Mouse (Mus musculus): ENCODE results near the gene Por. TPM values are rescaled to one million over a fixed set of nuclear protein-coding genes. Genes with fewer than 3 reads are reported as not detected.
A peak's percentile ranks its signal among the peaks of the same experiment; 100 is the strongest.

Por gene
- total and polyA plus RNA-seq, 3 experiments = 40.3 to 64.4 TPM; not detected in 1

GRCm38 (mm10) chr5:135642686-135643551, 26.9 kb upstream of the Por start (continued):
- TF ChIP-seq MAFK (IDR thresholded peaks at IDR 0.05; ENCODE audit: borderline replicate concordance, low read depth, low read length) = peak; percentile 27; the same call in 1 of the 2 replicates
- TF ChIP-seq NRF1 (IDR thresholded peaks at IDR 0.05; ENCODE audit: insufficient read depth, low read depth, low read length, poor library complexity, severe bottlenecking) = no peak
- TF ChIP-seq CHD1 (IDR thresholded peaks at IDR 0.05; ENCODE audit: low read depth, low read length) = no peak

- DNase-seq (ENCODE audit: low read depth, low spot score) = no peak
- no peaks in the 10 kb centered on the region for H3K79me2 ChIP-seq (ENCODE audit: control insufficient read depth, insufficient read depth, low read length, poor library complexity)
- peaks cover 26 to 39% of the 10 kb centered on the region in 2 experiments for H3K4me1 ChIP-seq (ENCODE audit: control insufficient read depth in 1 of 2, insufficient read depth in 2 of 2, low read length in 2 of 2)
- peaks cover 0 to 40% of the 10 kb centered on the region in 2 experiments; a peak in 2 of 4 replicates for H3K36me3 ChIP-seq (ENCODE audit: control insufficient read depth in 1 of 2, insufficient read depth in 2 of 2, low read length in 2 of 2)
- peak; percentile 44; the same call in 1 of the 2 replicates for TF ChIP-seq MAFK (IDR thresholded peaks at IDR 0.05; ENCODE audit: borderline replicate concordance, low read depth, low read length)
- TF ChIP-seq ELF1 (IDR thresholded peaks at IDR 0.05; ENCODE audit: low read depth, low read length) = no peak
- TF ChIP-seq ETS1 (IDR thresholded peaks at IDR 0.05; ENCODE audit: low read depth, low read length) = no peak
- no peak for TF ChIP-seq NELFE (IDR thresholded peaks at IDR 0.05; ENCODE audit: low read depth, low read length)
- no peak for TF ChIP-seq RAD21 (IDR thresholded peaks at IDR 0.05; ENCODE audit: low read depth, low read length)
- TF ChIP-seq CTCF (IDR thresholded peaks at IDR 0.05 in 2 of 3, conservative IDR thresholded peaks at IDR 0.05 in 1 of 3; ENCODE audit: control insufficient read depth in 1 of 3, insufficient read depth in 1 of 3, low read depth in 2 of 3, low read length in 3 of 3, poor library complexity in 1 of 3, severe bottlenecking in 1 of 3) = no peak
- no peak for TF ChIP-seq POLR2A (IDR thresholded peaks at IDR 0.05; ENCODE audit: control insufficient read depth in 1 of 2, insufficient read depth in 1 of 2, low read depth in 1 of 2, low read length in 2 of 2, poor library complexity in 1 of 2)
- no peak for TF ChIP-seq GATA1 (IDR thresholded peaks at IDR 0.05; ENCODE audit: low read depth, low read length)
- no peaks in the 10 kb centered on the region for H3K9me3 ChIP-seq (replicated peaks; ENCODE audit: insufficient read depth, low read length)
- H3K9ac ChIP-seq (ENCODE audit: control insufficient read depth, low read depth, low read length, poor library complexity, severe bottlenecking) = no peak overlapping the region
- no peak overlapping the region for H3K4me3 ChIP-seq (ENCODE audit: control insufficient read depth in 1 of 2, insufficient read depth in 1 of 2, low read depth in 2 of 2, low read length in 2 of 2)
- no peaks in the 10 kb centered on the region for H3K27me3 ChIP-seq (ENCODE audit: control insufficient read depth in 1 of 2, insufficient read depth in 2 of 2, low read length in 2 of 2)
- peak overlapping the region; percentile 62 for H3K27ac ChIP-seq (ENCODE audit: control insufficient read depth, low read depth, low read length)
Measured at GRCm38 (mm10) chr5:135643552-135643842, 26.3 kb upstream of the Por start.

GRCm38 (mm10) chr5:135643869-135644268, 26.0 kb upstream of the Por start:
- Histone ChIP-seq H3K79me2 (ENCODE audit: control insufficient read depth, insufficient read depth, low read length, poor library complexity) (no peaks in the 10 kb centered on the region), H3K9me3 (replicated peaks; ENCODE audit: insufficient read depth, low read length) (no peaks in the 10 kb centered on the region), H3K9ac (ENCODE audit: control insufficient read depth, low read depth, low read length, poor library complexity, severe bottlenecking) (no peak overlapping the region), H3K27me3 (ENCODE audit: control insufficient read depth in 1 of 2, insufficient read depth in 2 of 2, low read length in 2 of 2) (no peaks in the 10 kb centered on the region), H3K27ac (ENCODE audit: control insufficient read depth, low read depth, low read length) (peak overlapping the region; percentile 62; the same call in 1 of the 2 replicates), H3K4me1 (ENCODE audit: control insufficient read depth in 1 of 2, insufficient read depth in 2 of 2, low read length in 2 of 2) (peaks cover 26 to 40% of the 10 kb centered on the region in 2 experiments), H3K36me3 (ENCODE audit: control insufficient read depth in 1 of 2, insufficient read depth in 2 of 2, low read length in 2 of 2) (peaks cover 0 to 44% of the 10 kb centered on the region in 2 experiments; a peak in 2 of 4 replicates), H3K4me3 (ENCODE audit: control insufficient read depth in 1 of 2, insufficient read depth in 1 of 2, low read depth in 2 of 2, low read length in 2 of 2) (no peak overlapping the region)
- TF ChIP-seq EP300 (IDR thresholded peaks at IDR 0.05; ENCODE audit: low read depth in 1 of 2, low read length in 2 of 2) (no peak), CHD1 (IDR thresholded peaks at IDR 0.05; ENCODE audit: low read depth, low read length) (no peak), UBTF (IDR thresholded peaks at IDR 0.05; ENCODE audit: borderline replicate concordance, insufficient read depth, low read depth, low read length) (no peak), ZC3H11A (IDR thresholded peaks at IDR 0.05; ENCODE audit: low read depth, low read length) (no peak), USF1 (IDR thresholded peaks at IDR 0.05; ENCODE audit: low read depth, low read length) (no peak), ZNF384 (IDR thresholded peaks at IDR 0.05; ENCODE audit: low read depth, low read length) (no peak), POLR2A (IDR thresholded peaks at IDR 0.05; ENCODE audit: control insufficient read depth in 1 of 2, insufficient read depth in 1 of 2, low read depth in 1 of 2, low read length in 2 of 2, poor library complexity in 1 of 2) (no peak), NRF1 (IDR thresholded peaks at IDR 0.05; ENCODE audit: insufficient read depth, low read depth, low read length, poor library complexity, severe bottlenecking) (no peak), TBP (IDR thresholded peaks at IDR 0.05; ENCODE audit: low read depth, low read length) (no peak), MAX (IDR thresholded peaks at IDR 0.05; ENCODE audit: low read length) (no peak), MXI1 (IDR thresholded peaks at IDR 0.05; ENCODE audit: low read depth, low read length) (no peak), CTCF (IDR thresholded peaks at IDR 0.05 in 2 of 3, conservative IDR thresholded peaks at IDR 0.05 in 1 of 3; ENCODE audit: control insufficient read depth in 1 of 3, insufficient read depth in 1 of 3, low read depth in 2 of 3, low read length in 3 of 3, poor library complexity in 1 of 3, severe bottlenecking in 1 of 3) (no peak), ZMIZ1 (IDR thresholded peaks at IDR 0.05; ENCODE audit: low read depth, low read length) (no peak)
- no peak for DNase-seq (ENCODE audit: low read depth, low spot score)
